Mouse (Mus musculus): ENCODE data around the gene Actc1. TPM values are rescaled to one million over a fixed set of nuclear protein-coding genes. Genes with fewer than 3 reads are reported as not detected.

Gene Actc1
- polyA plus RNA-seq, 1 experiment from 2014 or later, result 12.3 TPM

DNA sequence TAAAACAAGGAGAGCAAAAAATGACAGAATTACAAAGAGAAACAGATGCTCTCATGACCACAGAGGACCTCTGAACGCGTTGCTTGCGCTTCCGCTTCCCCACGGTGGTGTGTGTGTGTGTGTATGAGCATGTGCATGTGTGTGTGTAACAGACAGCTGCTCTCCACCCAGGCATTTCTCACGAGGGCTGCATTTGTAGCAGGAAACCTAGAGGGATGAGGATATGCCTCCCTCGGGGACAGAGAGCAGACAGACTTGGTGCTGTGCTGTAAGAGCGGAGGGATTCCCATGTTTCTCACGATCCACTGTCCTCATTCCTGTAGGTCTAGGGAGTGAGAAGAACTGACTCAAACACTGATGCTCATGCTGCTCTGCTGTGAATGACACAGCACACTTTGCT is 40.2 kb upstream of the Actc1 start:
- Histone ChIP-seq H3K27me3 (ENCODE audit: control insufficient read depth, insufficient read depth, low read length) (no peaks in the 10 kb centered on the region), H3K9ac (ENCODE audit: low read depth, low read length) (no peak overlapping the region), H3K9me3 (ENCODE audit: control insufficient read depth, low read length) (no peaks in the 10 kb centered on the region), H3K27ac (ENCODE audit: low read depth, low read length) (no peak overlapping the region), H3K36me3 (ENCODE audit: control insufficient read depth, insufficient read depth, low read length) (0 out of 2 replicates have a peak, but pooled peaks cover 3% of the 10 kb centered on the region), H3K4me1 (ENCODE audit: control insufficient read depth, insufficient read depth, low read length) (no peaks in the 10 kb centered on the region), H3K4me3 (ENCODE audit: low read length) (no peak overlapping the region), H3K4me2 (replicated peaks; ENCODE audit: low read depth, low read length) (no peak overlapping the region)
- 84% methylated on average over 9 of the region's 9 CpGs for WGBS
- no peak for ATAC-seq (ENCODE audit: low FRiP score, low TSS enrichment)

DNA sequence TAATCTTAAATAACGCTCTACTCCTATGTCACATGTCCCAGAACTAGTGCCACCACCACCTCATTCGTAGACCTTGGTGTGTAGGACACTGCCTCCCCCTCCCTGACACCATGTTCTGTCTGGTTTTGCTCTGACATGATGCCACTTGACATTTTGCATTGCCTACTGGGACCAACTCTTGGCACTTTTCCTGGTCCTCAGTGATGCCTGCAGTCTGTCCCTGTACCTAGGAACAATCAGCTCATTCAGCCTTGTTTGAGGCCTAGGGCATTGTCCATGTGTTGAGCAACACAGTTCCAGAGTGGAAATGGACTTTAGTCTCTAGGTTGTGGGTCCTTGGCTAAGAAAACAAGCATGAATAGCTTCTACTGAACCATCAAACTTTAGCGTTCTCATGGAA is 36.5 kb upstream of the Actc1 start:
- H3K9me3 ChIP-seq (ENCODE audit: control insufficient read depth, low read length), result no peaks in the 10 kb centered on the region
- no peak overlapping the region for H3K27ac ChIP-seq (ENCODE audit: low read depth, low read length)
- no peaks in the 10 kb centered on the region for H3K4me1 ChIP-seq (ENCODE audit: control insufficient read depth, insufficient read depth, low read length)
- no peak for ATAC-seq (ENCODE audit: low FRiP score, low TSS enrichment)
- H3K4me3 ChIP-seq (ENCODE audit: low read length), result no peak overlapping the region
- H3K9ac ChIP-seq (ENCODE audit: low read depth, low read length), result no peak overlapping the region
- H3K36me3 ChIP-seq (ENCODE audit: control insufficient read depth, insufficient read depth, low read length), result no peaks in the 10 kb centered on the region
- 90% methylated on average over 3 of the region's 3 CpGs for WGBS
- no peak overlapping the region for H3K4me2 ChIP-seq (replicated peaks; ENCODE audit: low read depth, low read length)
- no peaks in the 10 kb centered on the region for H3K27me3 ChIP-seq (ENCODE audit: control insufficient read depth, insufficient read depth, low read length)

DNA sequence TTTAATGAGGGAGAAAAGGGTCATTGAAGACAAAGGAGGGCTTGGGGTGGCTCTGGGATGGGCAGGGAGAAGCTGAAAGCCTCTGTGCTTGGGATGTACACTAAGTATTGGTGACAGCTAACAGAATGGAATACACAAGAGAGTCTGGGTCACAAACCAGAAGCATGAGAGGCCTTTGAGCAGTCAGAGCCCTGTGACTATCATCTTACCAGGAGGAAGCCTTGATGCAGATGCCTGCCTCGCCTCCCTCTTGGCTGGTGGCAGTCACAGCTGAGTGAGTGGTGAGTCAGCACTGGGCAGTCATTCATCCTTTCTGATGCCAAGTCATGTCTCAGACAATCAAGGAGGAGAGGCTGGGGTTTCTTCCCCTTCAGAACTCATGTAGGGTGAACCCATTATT is 33.9 kb upstream of the Actc1 start:
- H3K9ac ChIP-seq (ENCODE audit: low read depth, low read length), result no peak overlapping the region
- no peaks in the 10 kb centered on the region for H3K4me1 ChIP-seq (ENCODE audit: control insufficient read depth, insufficient read depth, low read length)
- no peaks in the 10 kb centered on the region for H3K9me3 ChIP-seq (ENCODE audit: control insufficient read depth, low read length)
- no peak overlapping the region for H3K4me2 ChIP-seq (replicated peaks; ENCODE audit: low read depth, low read length)
- no peaks in the 10 kb centered on the region for H3K27me3 ChIP-seq (ENCODE audit: control insufficient read depth, insufficient read depth, low read length)
- no peak overlapping the region for H3K4me3 ChIP-seq (ENCODE audit: low read length)
- 22% methylated on average over 1 of the region's 1 CpGs for WGBS
- H3K27ac ChIP-seq (ENCODE audit: low read depth, low read length), result no peak overlapping the region
- ATAC-seq (ENCODE audit: low FRiP score, low TSS enrichment), result peak; percentile 72; the same call in 1 of the 2 replicates
- no peaks in the 10 kb centered on the region for H3K36me3 ChIP-seq (ENCODE audit: control insufficient read depth, insufficient read depth, low read length)

DNA sequence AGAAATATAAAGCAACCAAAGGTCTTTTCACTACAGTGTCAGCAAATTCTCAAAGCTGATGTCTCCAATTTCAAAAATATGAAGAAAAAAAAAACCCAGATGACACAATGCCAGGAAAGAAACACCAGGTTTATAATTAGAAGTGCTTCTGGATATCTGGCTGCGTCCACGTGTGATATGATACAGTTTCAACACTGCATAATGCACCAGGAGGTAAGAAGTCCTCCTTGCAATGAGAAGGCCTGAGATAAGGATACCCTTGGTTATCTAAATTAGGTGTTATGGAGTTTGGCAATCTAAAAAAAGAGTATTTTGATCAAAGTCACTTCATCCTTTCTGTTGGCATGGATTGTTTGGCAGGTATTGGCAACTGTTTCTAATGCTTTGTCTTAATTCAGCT is 18.5 kb upstream of the Actc1 start:
- Histone ChIP-seq H3K36me3 (ENCODE audit: control insufficient read depth, insufficient read depth, low read length) (no peaks in the 10 kb centered on the region), H3K4me2 (replicated peaks; ENCODE audit: low read depth, low read length) (no peak overlapping the region), H3K27me3 (ENCODE audit: control insufficient read depth, insufficient read depth, low read length) (no peaks in the 10 kb centered on the region), H3K9ac (ENCODE audit: low read depth, low read length) (no peak overlapping the region), H3K4me1 (ENCODE audit: control insufficient read depth, insufficient read depth, low read length) (no peaks in the 10 kb centered on the region), H3K27ac (ENCODE audit: low read depth, low read length) (no peak overlapping the region), H3K9me3 (ENCODE audit: control insufficient read depth, low read length) (no peaks in the 10 kb centered on the region), H3K4me3 (ENCODE audit: low read length) (no peak overlapping the region)
- WGBS, result 97% methylated on average over 2 of the region's 2 CpGs
- ATAC-seq (ENCODE audit: low FRiP score, low TSS enrichment), result no peak

DNA sequence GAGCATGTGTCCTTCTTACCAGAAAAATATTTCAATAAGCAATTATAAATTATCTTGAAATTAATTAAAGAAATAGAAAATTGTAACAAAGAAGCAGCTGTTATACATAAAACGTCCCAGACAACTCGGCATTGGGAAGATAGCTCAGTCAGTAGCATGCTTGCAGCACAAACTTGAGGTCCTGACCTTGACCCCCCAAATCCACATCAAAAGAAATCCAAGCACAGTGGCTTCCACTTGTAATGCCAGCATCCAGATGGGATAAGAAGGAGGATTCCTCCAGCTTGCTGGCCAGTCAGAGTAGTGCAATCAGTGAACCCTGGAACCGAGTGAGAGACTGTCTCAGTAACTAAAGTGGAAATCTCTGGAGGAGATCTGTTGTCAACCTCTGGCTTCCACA is 12.9 kb upstream of the Actc1 start:
- Histone ChIP-seq H3K27ac (ENCODE audit: low read depth, low read length) (no peak overlapping the region), H3K36me3 (ENCODE audit: control insufficient read depth, insufficient read depth, low read length) (no peaks in the 10 kb centered on the region), H3K4me3 (ENCODE audit: low read length) (no peak overlapping the region), H3K27me3 (ENCODE audit: control insufficient read depth, insufficient read depth, low read length) (no peaks in the 10 kb centered on the region), H3K4me2 (replicated peaks; ENCODE audit: low read depth, low read length) (no peak overlapping the region), H3K4me1 (ENCODE audit: control insufficient read depth, insufficient read depth, low read length) (no peaks in the 10 kb centered on the region), H3K9ac (ENCODE audit: low read depth, low read length) (no peak overlapping the region), H3K9me3 (ENCODE audit: control insufficient read depth, low read length) (no peaks in the 10 kb centered on the region)
- ATAC-seq (ENCODE audit: low FRiP score, low TSS enrichment), result no peak
- 75% methylated on average over 3 of the region's 3 CpGs for WGBS

DNA sequence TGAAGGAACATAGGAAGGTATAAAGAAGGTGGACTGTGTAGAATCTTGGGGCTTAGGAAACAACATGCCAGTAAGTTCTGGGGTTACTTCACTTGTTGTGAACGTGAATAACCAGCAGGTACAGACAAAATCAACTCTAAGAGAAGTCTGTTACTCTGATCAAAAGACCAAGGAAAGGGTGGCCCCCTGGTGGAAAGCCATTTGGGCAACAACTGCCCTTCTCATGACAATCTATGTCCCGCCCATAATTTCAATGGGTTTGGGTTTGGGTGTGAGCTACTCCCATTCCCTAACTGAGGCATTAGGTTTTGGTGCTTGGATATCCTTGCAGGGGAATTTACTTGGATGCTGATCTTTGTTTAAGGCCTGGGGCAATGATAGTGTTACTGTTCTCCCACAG is 10.7 kb upstream of the Actc1 start:
- Histone ChIP-seq H3K36me3 (ENCODE audit: control insufficient read depth, insufficient read depth, low read length) (no peaks in the 10 kb centered on the region), H3K4me1 (ENCODE audit: control insufficient read depth, insufficient read depth, low read length) (no peaks in the 10 kb centered on the region), H3K4me3 (ENCODE audit: low read length) (no peak overlapping the region), H3K27me3 (ENCODE audit: control insufficient read depth, insufficient read depth, low read length) (no peaks in the 10 kb centered on the region), H3K9ac (ENCODE audit: low read depth, low read length) (no peak overlapping the region), H3K27ac (ENCODE audit: low read depth, low read length) (no peak overlapping the region), H3K9me3 (ENCODE audit: control insufficient read depth, low read length) (no peaks in the 10 kb centered on the region), H3K4me2 (replicated peaks; ENCODE audit: low read depth, low read length) (no peak overlapping the region)
- ATAC-seq (ENCODE audit: low FRiP score, low TSS enrichment), result no peak
- 69% methylated on average over 2 of the region's 2 CpGs for WGBS

DNA sequence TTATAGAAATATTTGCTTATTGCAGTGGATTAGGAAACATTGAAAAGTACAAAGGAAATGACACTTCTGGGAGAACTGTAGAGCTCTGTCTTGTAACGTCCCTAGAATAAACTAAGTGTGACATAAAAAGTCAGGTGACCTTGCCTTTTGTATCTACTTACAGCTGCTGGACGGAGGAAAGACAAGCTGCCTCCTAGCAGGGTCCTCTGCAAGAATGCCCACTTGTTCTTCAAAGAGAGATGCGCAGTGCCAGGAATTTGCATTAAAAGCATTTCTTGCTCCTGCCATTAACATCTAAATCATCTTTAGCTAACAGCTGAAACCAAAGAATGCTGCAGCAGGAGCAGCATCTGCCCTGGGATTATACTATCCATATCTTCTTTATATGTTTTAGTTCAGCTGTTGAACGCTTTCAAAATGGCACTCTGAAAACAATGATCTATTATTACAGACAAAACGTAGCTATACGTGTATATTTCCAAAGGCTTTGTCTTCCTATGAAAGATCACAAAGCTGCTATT is 6.8 kb upstream of the Actc1 start:
- no peaks in the 10 kb centered on the region for H3K9me3 ChIP-seq (ENCODE audit: control insufficient read depth, low read length)
- H3K4me2 ChIP-seq (replicated peaks; ENCODE audit: low read depth, low read length), result no peak overlapping the region
- no peak overlapping the region for H3K27ac ChIP-seq (ENCODE audit: low read depth, low read length)
- H3K9ac ChIP-seq (ENCODE audit: low read depth, low read length), result no peak overlapping the region
- ATAC-seq (ENCODE audit: low FRiP score, low TSS enrichment), result no peak
- H3K27me3 ChIP-seq (ENCODE audit: control insufficient read depth, insufficient read depth, low read length), result no peaks in the 10 kb centered on the region
- H3K36me3 ChIP-seq (ENCODE audit: control insufficient read depth, insufficient read depth, low read length), result no peaks in the 10 kb centered on the region
- H3K4me1 ChIP-seq (ENCODE audit: control insufficient read depth, insufficient read depth, low read length), result no peaks in the 10 kb centered on the region
- WGBS, result 51% methylated on average over 6 of the region's 6 CpGs
- H3K4me3 ChIP-seq (ENCODE audit: low read length), result no peak overlapping the region

DNA sequence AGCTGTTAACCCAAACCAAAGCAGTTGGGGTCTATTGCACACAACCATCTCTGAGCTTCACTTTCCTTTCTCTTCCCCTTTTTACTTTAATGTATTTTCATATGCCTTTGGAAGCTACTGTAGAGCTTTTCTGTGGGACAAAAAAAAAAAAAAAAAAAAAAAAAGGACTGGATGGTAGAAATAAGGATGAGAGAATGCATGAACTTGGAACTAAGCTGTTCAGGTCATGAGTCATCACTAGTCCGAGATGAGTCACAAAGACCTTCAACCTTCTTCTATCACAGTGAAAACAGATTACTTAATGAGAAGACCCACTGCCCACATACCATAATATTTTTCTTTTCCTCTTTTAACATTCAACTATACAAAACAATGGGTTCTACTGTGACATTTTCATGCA is 6.3 kb upstream of the Actc1 start:
- Histone ChIP-seq H3K36me3 (ENCODE audit: control insufficient read depth, insufficient read depth, low read length) (no peaks in the 10 kb centered on the region), H3K9me3 (ENCODE audit: control insufficient read depth, low read length) (no peaks in the 10 kb centered on the region), H3K9ac (ENCODE audit: low read depth, low read length) (no peak overlapping the region), H3K4me1 (ENCODE audit: control insufficient read depth, insufficient read depth, low read length) (no peaks in the 10 kb centered on the region), H3K27me3 (ENCODE audit: control insufficient read depth, insufficient read depth, low read length) (no peaks in the 10 kb centered on the region), H3K4me2 (replicated peaks; ENCODE audit: low read depth, low read length) (no peak overlapping the region), H3K27ac (ENCODE audit: low read depth, low read length) (no peak overlapping the region), H3K4me3 (ENCODE audit: low read length) (no peak overlapping the region)
- ATAC-seq (ENCODE audit: low FRiP score, low TSS enrichment), result no peak
- WGBS, result 57% methylated on average over 1 of the region's 1 CpGs

DNA sequence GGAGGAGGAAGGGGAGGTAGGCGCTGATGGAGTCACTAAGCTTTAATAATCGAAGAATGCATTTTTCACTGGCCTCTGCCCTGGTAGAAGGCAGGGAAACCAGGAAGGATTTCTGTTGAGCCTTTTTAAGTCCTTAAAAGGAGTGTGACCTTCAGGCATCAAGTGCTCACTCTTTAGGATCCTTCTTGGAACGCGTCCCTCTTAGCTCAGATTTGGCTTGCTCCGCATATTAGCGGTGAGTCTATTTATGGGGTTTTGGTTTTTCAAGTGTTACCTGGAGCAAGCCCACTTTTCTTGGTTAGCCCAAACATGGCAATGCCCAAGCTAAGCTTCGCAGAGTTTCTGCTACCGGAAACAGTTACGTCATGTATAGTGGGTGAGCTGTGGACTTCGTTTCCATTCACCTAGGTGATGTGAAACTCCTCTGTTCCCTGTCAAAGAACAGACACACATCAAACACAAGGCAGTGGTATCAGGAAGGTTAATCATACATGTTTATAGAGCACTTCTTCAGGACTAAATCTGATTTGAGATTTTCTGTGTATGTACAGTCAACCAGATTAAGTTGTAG is 5.0 kb upstream of the Actc1 start:
- Histone ChIP-seq H3K27ac (ENCODE audit: low read depth, low read length) (no peak overlapping the region), H3K36me3 (ENCODE audit: control insufficient read depth, insufficient read depth, low read length) (no peaks in the 10 kb centered on the region), H3K4me2 (replicated peaks; ENCODE audit: low read depth, low read length) (no peak overlapping the region), H3K9me3 (ENCODE audit: control insufficient read depth, low read length) (no peaks in the 10 kb centered on the region), H3K27me3 (ENCODE audit: control insufficient read depth, insufficient read depth, low read length) (no peaks in the 10 kb centered on the region), H3K9ac (ENCODE audit: low read depth, low read length) (no peak overlapping the region), H3K4me1 (ENCODE audit: control insufficient read depth, insufficient read depth, low read length) (no peaks in the 10 kb centered on the region), H3K4me3 (ENCODE audit: low read length) (no peak overlapping the region)
- WGBS, result 87% methylated on average over 10 of the region's 10 CpGs
- no peak for ATAC-seq (ENCODE audit: low FRiP score, low TSS enrichment)

Data from kidney, embryonic 14.5 days (tissue).